17 mouse cellular contexts compared by ENCODE assay signal in genomic region chr2:122704572-122704971, GRCm38 (mm10). TPM values are rescaled to one million over a fixed set of nuclear protein-coding genes. Genes with fewer than 3 reads are reported as not detected.
DNase-seq lines count a peak whose midpoint lies in the region; ATAC-seq and TF ChIP-seq lines count a peak whose summit lies in the region.
"Had no signal": no experiment of that assay in that cellular context is flagged by ENCODE, and none has a peak within 500 bp of the region (broad histone marks: within the 10 kb centered on the region; RNA-seq: fewer than 3 reads in every experiment).

No protein-coding gene starts in this region.

- 73% methylated on average over 2 of the region's 2 CpGs for WGBS in heart, adult 2 months

- ATAC-seq in Patski: peak; percentile 38
- ATAC-seq: forebrain, embryonic 14.5 days; hindbrain, postnatal 0 days had no signal

- intact Hi-C loops in heart, adult 2 months (cut with DNase I): no loop called here

- H3K36me3 ChIP-seq in myocyte (ENCODE audit: control insufficient read depth, insufficient read depth): no peaks in the 10 kb centered on the region
- H3K36me3 ChIP-seq in heart, adult 2 months (ENCODE audit: control insufficient read depth, insufficient read depth, low read length): peaks cover 9% of the 10 kb centered on the region
- H3K36me3 ChIP-seq: embryonic facial prominence, embryonic 12.5 days; heart, embryonic 10.5 days; hindbrain, embryonic 13.5 days had no signal

- H3K4me1 ChIP-seq in heart, adult 2 months (ENCODE audit: control insufficient read depth, insufficient read depth, low read length): peaks cover 2% of the 10 kb centered on the region

- no peak overlapping the region for H3K9ac ChIP-seq in heart, adult 2 months (ENCODE audit: low read depth, low read length)
- H3K9ac ChIP-seq: embryonic facial prominence, embryonic 12.5 days; hindbrain, embryonic 13.5 days had no signal

- H3K4me3 ChIP-seq in myocyte: no peak overlapping the region
- no peak overlapping the region for H3K4me3 ChIP-seq in heart, adult 2 months
- H3K4me3 ChIP-seq: embryonic facial prominence, embryonic 12.5 days; heart, embryonic 10.5 days; hindbrain, embryonic 13.5 days had no signal

- peak; percentile 50 for DNase-seq in 3134 (ENCODE audit: extremely low read depth, insufficient read length, low spot score)
- DNase-seq in 3T3-L1 (ENCODE audit: low read depth, low spot score): peak; percentile 92
- DNase-seq in Patski (ENCODE audit: low read depth, low spot score): no peak
- no peak for DNase-seq in heart, adult 2 months
- no peak for DNase-seq in right cerebral cortex, postnatal 25 days
- DNase-seq: adrenal gland, postnatal 14 days; cerebellum, adult 11-12 months; cerebellum, postnatal 25 days; gastrocnemius, postnatal 36 days; heart, adult 11 months; heart, postnatal 14 days had no signal

- TF ChIP-seq CTCF in Patski (IDR thresholded peaks at IDR 0.05): no peak
- TF ChIP-seq CTCF in heart, adult 2 months (IDR thresholded peaks at IDR 0.05): no peak

- no peak overlapping the region for H3ac ChIP-seq in myocyte (ENCODE audit: control insufficient read depth, insufficient read length)

- CTCF ChIA-PET in Patski (lab: Charles Lee): interaction anchor here (1.3 to 1.6 kb wide), 2 partner anchors 11 to 37 kb away, joined by 3 to 7 read pairs; no protein-coding TSS in a partner anchor

- peak overlapping the region; percentile 67 for H3K4me2 ChIP-seq in myocyte (ENCODE audit: low read depth)
- H3K4me2 ChIP-seq: embryonic facial prominence, embryonic 12.5 days; hindbrain, embryonic 13.5 days had no signal

- no peak for TF ChIP-seq POLR2A in myocyte (IDR thresholded peaks at IDR 0.05; ENCODE audit: insufficient read length, low read depth)
- no peak for TF ChIP-seq POLR2A in heart, adult 2 months (IDR thresholded peaks at IDR 0.05; ENCODE audit: insufficient read depth, low read depth, low read length)

- POLR2A ChIA-PET in Patski (lab: Charles Lee): interaction anchor here (0.6 kb wide), 1 partner anchor 12 kb away, joined by 3 read pairs; no protein-coding TSS in a partner anchor

- no peak overlapping the region for H3K27ac ChIP-seq in heart, adult 2 months
- H3K27ac ChIP-seq: embryonic facial prominence, embryonic 12.5 days; heart, embryonic 10.5 days; hindbrain, embryonic 13.5 days; hindbrain, postnatal 0 days had no signal

- H3K27me3 ChIP-seq in Patski (no peaks in the 10 kb centered on the region), myocyte (ENCODE audit: control insufficient read depth, insufficient read depth, insufficient read length) (no peaks in the 10 kb centered on the region)
- H3K27me3 ChIP-seq in heart, adult 2 months (ENCODE audit: control insufficient read depth, insufficient read depth, low read length): no peaks in the 10 kb centered on the region
- H3K27me3 ChIP-seq: embryonic facial prominence, embryonic 12.5 days had no signal

- TF ChIP-seq EP300 in heart, adult 2 months (IDR thresholded peaks at IDR 0.05; ENCODE audit: insufficient read depth, low read depth, low read length): no peak

- in situ Hi-C loops in Patski (cut with MboI; ENCODE audit: low pct_unique_long_range_greater_than_20kb): no loop called here

- peaks cover 24% of the 10 kb centered on the region for H3K79me2 ChIP-seq in myocyte (ENCODE audit: control insufficient read depth, insufficient read depth)
- H3K79me2 ChIP-seq in heart, adult 2 months (replicated peaks; ENCODE audit: control insufficient read depth, insufficient read depth, low read length): no peaks in the 10 kb centered on the region

TF ChIP-seq in myocyte, 11 proteins besides CTCF, POLR2A, EP300 and RAD21:
- TF ChIP-seq CEBPB (IDR thresholded peaks at IDR 0.05; ENCODE audit: insufficient read depth, poor library complexity, severe bottlenecking) (peak; percentile 94), SRF (IDR thresholded peaks at IDR 0.05; ENCODE audit: control insufficient read depth, insufficient read length, low read depth) (no peak)

RNA-seq across cellular contexts. Expression of gene Slc30a4, which starts 2.1 kb away (rescaled TPM):
- polyA plus RNA-seq in Patski (2021): 42.7 TPM
- polyA plus RNA-seq in myocyte (2012; fragmentation: generic; extraction: Trizol): 17.7 TPM
- total RNA-seq in heart, adult 2 months (2021): 1 to 10 TPM; 7.9 to 9.2 TPM
- 3.2 and 6.9 TPM in 2 replicates for polyA plus RNA-seq in heart, adult 2 months (2012; rRNA removed)

RNA-seq across cellular contexts. Expression of gene Bloc1s6, which starts 33.7 kb away (rescaled TPM):
- 29.3 TPM for polyA plus RNA-seq in Patski (2021)
- 16.0 TPM for polyA plus RNA-seq in myocyte (2012; fragmentation: generic; extraction: Trizol)
- total RNA-seq in heart, adult 2 months (2021): 10 to 100 TPM; 26.7 to 29.9 TPM
- 26.0 and 44.2 TPM in 2 replicates for polyA plus RNA-seq in heart, adult 2 months (2012; rRNA removed)

Comparison
In these comparisons a context has a peak if more than half of its experiments do, and no peak if none do; other contexts are left out.
1. DNase-seq: peak in 3134 (single experiment) and 3T3-L1 (single experiment); none in Patski (single experiment), heart, adult 2 months (0 of 2) and right cerebral cortex, postnatal 25 days (single experiment).